Mouse (Mus musculus) adrenal gland, postnatal 36 days (tissue): ENCODE measurements around the gene Yrdc. TPM values are rescaled to one million over a fixed set of nuclear protein-coding genes. Genes with fewer than 3 reads are reported as not detected.

Experiments
- DNase-seq, 2 experiments: peaks; one replicate each; pipeline ENCODE4 v3.0.0; 2021; ENCODE audit warnings: mixed read lengths in 1 of 2
- total RNA-seq, 2 experiments: library from RNA; stranded (reverse); gene quantifications; 2 replicates each; pipeline ENCODE4 v1.2.3; 2021

The Yrdc gene
- total RNA-seq, 2 experiments from 2014 or later, result 47.0 to 50.6 TPM

DNA sequence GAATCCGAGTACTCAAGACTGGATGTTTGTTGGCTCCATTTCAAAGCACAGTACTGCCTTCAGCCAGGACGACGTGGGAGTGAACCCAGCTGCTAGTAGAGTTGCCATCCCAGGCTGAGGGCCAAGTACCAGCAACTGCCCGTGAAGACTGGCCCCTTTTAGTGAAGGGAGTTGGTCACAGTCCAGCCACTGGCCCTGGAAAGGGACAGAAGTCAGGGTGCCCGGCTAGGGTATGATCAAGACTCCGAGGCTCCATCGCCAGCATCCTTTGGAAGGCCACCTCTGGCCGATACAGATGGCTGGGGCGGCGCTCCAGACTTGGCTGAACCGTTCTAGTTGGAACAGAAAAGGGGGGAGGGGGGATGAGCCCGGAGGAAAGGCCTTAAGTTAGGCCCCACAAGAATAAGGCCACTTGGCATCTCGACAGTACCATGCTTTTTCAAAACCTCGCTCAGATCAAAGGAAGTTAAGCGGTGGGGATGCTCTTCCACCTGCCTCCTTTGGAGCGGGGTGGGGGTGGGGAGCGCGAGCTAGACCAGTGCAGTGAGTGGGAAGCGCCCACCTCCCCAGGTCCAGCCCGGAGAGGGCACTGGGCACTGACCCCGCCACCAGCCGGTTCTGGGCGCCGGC is 733 bp upstream of the Yrdc start:
- DNase-seq, result peak; percentile 36 to 54

DNA sequence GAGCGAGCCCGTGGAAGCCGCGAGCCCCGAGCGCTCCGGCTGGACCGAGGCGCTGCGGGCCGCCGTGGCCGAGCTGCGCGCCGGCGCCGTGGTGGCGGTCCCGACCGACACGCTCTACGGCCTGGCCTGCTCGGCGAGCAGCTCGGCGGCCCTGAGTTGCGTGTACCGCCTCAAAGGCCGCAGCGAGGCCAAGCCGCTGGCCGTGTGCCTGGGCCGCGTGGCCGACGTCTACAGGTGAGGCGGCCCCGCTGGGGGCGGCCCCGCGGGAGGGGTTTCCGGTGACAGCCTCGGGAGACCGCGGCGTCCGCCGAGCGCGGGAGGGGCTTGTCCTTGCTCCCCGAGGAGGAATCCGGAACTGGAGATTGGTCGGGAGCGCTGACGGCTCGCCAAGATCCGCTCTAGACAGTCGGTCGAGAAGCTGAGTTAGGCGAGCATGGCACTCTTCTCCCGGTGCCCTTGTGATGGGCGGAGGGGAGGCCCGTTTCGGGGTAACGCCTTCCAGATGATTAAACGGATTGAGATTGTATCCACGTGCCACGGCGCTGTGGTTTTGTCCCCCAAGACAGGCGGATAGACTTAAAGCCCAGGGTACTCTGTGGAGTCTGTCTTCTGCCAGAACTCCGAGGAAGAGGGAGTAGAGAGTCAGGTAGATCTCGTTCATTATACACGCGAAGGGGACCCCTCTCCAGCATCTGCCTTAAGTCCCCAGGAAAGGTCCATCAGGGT is 617 bp downstream of the Yrdc start, which contains the start of gene 1110065P20Rik:
Gene 1110065P20Rik (minus strand): TSS at position 264 of the 726 bp plus-strand sequence.
- DNase-seq, result peak; percentile 92 to 94

DNA sequence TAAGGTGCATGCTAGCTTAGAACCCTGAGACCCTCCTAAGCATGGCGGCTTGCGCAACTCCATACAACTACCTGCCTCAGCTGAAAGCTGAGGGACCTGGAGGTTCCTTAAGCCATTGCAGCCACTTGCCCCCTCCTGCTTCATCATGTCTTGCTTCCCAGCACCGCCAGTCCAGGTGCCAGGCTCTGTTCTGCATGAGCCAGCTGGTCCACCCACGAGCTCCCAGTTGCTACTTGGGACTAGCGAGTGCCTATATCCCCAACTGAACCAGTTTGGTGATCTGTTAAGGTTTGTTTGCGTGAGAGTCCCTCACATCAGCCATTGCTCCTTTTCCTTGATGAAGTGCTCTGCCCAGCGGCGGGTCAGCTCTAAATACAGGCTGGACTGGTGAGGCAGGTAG is 5.8 kb downstream of the Yrdc start:
- no peak for DNase-seq

DNA sequence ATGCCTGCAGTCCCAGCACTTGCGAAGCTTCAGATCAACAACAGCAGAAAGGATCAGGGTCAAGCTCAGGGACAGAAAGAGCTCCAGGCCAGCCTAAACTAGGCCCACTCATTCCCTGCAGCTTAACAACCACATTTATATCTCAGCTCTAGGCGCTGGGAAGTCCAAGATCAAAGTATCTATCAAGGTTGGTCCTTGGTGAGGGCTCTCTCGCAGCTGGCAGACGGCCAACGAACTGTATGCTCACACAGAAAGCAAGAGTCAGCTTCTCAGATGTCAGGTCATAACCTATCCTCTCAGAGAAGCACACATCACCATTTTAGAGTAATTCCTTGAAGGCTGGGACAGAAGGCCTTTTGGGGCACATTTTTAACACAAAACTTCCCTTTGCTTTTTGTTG is 7.9 kb downstream of the Yrdc start:
- peak; percentile 88 for DNase-seq

DNA sequence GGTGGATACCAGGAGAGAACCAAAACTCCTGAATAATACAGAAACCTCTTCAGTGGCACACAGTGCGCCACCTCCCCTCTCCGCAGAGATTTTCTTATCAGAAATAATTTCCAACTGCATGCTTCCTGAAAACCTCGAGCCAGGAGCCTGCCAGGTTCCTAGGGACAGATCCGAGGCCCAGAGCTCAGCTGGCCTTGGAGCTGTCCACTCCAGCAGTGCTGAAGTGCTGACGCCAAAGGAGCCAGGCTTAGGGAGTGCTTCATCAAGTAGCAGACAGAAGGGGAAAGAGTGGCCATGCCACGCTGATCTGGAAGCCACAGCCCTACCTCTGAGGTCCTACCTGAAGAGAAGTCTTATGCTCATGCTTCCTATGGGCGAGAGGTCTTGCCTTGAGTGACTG is 10.0 kb downstream of the Yrdc start:
- DNase-seq, result peak; percentile 88 to 89

DNA sequence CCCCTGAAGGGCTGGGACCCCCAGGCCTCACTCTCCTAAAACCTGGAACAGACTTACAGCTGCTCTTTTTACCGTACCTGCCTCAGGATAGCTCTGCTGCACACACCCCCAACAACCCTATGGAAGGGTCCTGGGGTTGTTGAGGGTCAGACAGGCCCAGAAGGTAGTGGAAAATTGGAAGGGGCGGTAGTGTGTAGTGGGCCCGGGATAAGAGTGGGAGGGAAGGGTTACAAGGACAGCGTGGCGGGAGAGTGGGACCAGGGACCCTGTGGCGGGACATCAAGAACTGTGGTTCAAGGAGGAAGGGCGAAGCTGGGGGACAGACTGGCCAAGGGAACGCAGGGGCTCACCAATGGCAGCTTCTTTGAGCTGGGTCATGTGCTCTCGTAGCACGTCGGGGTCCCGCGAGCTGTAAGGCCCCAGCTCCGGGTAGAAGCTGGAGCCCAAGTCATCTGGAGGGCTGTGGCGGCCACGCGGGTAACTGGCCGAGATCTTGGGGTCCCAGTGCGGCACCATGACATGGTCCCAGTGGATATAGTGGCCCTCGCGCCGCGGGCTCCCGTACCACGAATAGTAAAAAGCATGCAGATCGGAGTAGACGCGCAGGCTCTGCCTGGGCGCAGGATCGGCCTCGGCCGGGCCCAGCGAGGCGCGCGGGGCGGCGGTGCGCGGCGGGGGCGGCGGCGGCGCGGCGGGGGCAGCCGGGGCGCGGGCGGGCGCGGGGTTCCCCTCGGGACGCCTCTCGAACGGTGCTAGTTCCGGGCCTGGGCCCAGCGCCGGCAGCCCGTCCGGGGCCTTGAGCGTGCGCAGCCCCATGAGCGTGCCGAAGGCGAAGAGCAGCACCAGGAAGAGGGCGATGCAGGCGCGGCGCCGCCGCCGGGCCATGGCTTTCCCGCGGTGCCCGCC is 11.1 kb downstream of the Yrdc start, which contains the start of gene Maneal:
Gene Maneal (minus strand): TSS at position 889 of the 906 bp plus-strand sequence.
- no peak for DNase-seq

DNA sequence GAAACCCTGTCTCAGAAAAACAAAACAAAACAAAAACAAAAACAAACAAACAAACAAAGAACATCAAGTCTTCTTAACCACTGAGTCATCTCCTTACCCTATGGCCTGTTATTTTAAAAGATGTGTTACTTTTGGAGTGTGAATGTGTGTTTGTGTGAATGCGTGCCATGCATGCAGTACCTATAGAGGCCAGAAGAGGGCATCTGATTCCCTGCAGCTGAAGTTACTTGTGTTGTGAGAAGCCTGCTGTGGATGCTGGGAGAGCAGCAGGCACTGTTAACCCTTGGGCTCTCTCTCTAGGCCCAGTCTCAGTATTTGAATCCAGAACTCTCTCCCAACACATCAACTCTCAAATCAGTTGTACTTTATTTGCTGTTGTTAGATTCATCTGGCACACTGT is 22.2 kb downstream of the Yrdc start:
- no peak for DNase-seq

DNA sequence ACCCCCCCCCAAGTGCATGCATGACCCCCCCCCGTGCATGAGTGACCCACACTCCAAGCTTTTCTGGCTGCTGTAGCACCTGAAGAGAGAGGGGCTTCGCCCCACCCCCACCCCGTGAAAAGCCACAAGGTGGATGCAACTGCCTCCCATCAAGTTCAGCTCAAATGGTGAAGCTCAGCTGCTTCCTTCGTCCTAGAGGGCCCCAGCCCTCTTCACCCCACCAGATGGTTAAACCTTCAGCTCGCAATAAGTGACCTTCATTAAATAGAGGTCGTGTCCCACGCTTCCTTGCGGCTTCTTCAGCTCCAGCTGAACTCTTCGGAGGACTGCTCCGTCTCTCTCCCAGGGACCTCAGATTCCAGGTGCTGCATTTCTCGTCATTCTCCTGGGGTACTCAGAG is 30.1 kb downstream of the Yrdc start, which contains the start of gene Epha10:
Gene Epha10 (plus strand): TSS at position 301 of the 400 bp plus-strand sequence.
- DNase-seq, result no peak

DNA sequence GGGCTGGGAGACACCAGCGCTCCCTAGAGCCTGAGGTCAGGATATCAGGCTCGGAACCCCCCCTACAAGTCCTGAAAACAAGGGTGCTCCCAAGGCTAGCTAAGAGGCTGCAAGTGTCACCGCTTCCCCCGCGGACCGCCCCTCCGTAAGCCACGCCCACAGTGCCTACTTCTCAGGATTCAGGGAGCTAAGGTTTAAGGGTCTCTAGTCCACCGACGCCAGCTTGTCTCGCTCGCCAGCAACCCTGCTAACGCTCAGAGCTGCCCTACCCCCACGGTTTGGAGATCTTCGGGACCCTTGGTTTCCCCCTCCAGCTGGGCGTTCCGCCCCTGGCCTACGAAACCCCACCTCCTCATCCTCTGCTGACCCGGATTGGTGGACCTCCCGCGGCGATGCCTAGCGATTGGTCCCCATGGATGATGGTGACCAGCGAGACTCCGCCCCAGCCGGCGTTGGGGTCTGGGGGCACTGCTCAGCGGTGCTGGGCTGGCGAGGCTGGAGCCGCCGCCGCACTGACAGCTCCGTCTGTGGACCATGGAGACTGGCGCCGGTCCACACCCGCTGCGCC is 30.9 kb downstream of the Yrdc start:
- DNase-seq, result peak in 1 of 2 experiments; percentile 36

DNA sequence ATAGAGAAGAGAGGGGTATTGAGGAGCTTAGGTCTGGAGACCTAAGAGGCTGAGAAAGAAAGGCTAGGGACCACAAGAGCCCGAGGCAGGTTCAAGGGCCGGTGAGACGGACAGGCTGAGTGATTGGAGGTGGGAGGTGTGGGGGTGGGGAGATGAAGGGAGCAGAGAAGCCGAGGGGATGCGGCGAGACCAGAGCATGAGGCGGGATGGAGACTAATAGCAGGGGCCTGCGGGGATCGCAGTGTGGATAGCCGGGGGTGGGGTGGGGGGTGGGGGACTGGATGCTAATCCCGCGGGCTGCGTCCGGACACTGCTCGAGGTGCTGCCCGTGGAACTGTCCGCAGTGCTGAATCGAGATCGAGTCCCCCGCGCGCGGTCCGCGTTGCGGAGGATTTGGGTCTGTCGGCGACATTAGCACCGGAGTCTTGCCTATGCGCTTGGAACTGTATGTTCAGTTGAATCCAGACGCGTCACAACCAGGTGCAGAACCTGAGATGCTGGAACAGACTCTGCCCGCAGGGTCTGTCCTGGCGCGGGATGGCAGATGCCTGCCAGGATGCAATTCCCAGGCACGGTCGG is 31.8 kb downstream of the Yrdc start:
- peak; percentile 78 to 80 for DNase-seq

DNA sequence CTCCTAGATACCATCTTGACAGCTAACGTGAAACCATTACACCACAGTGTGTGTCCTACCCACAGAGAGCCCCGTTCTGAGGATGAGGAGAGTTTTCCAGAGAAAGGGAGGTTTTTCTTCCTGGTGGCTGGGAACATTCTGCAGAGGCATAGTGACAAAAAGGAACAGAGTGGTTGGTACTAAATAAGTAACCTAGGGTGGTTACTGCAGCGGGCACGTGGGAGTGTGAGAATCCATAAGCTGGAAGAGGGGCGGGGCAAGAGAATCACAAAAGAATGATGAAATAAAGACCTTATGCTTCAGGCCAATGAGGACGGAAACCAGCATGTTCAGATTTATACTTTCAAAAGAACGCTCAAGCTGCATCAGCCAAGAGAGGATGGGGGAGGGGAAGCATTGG is 38.2 kb downstream of the Yrdc start:
- DNase-seq, result no peak

DNA sequence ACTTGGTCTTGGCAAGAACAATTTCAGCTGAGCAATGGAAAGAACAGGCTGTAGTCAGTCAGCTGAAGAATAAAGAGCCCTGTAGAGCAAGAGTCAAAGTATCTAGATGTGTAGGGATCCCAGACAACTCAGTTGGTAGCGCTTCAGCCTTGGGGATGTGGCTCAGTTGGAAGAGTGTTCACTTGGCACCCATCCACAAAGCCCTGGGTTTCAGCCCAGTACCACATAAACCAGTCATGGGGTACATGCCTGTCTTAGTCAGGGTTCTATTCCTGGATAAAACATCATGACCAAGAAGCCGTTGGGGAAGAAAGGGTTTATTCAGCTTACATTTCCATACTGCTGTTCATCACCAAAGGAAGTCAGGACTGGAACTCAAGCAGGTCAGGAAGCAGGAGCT is 39.5 kb downstream of the Yrdc start:
- DNase-seq, result no peak

DNA sequence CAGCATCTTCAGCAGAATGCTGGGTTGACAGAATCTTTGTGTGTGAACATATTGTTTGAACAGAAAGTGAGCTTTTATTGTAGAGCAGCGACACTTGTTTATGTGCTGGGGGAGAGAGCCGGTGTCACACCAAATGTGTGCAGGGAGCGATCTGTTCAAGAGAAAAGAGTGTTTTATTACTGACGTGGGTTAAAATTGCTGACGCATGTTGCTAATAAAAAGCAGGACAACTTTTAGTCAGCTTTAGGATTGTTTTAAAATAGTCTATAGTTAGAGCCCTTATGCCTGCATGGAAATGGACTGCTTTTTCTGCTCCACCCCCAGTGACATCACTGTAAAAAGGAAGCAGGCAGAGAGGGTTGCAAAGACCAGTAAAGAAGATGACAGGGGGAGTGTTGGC is 40.4 kb downstream of the Yrdc start:
- DNase-seq, result no peak

DNA sequence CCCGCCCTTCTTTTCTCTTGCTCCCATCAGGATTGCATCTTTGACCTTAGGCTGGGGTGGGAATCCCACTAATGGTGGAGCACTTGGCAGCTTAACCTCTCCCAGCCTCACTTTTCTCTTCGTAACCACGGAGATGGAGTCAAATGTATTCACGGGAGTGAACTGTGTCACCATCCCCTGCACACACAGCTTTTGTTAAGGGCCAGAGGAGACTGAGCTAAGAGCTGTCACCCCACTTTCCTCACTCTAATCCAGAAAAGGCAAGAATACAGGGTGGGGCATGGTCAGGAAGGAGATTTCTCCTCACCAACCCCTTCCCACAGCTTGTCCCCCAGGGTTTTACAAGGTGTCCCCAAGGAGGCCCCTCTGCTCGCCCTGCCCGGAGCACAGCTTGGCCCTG is 43.3 kb downstream of the Yrdc start:
- DNase-seq, result no peak

DNA sequence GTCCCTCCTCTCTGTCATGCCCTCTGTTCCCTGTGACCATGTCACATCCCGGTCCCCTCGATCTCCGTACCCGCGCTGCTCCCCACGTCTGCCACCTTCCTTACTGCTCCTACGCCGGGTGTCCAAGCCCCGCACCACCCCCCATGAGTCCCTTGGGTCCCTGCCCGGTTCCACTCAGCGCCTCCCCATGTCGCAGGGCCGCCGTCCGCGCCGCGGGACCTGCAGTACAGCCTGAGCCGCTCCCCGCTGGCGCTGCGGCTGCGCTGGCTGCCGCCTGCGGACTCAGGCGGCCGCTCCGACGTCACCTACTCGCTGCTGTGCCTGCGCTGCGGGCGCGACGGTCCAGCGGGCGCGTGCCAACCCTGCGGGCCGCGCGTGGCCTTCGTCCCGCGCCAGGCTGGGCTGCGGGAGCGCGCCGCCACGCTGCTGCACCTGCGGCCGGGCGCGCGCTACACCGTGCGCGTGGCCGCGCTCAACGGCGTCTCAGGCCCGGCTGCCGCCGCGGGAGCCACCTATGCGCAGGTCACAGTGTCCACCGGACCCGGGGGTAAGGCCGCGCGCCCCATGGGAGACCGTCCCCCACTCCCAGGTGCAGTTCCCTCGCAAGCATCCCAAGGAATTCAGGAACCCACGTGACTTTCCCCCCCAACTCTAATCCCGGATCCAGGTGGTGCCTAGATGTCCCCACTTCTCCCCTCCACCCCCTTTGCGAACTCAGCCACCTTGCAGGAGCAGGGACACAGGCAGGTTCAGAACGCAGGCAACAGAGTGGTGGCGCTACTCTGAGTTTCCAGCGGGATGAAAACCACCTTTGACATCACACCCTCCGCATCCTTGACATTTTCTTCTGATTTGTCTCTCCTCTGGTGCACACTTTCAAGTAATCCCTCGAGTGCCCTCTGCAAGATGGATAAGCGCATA is 44.3 kb downstream of the Yrdc start:
- peak; percentile 28 to 48 for DNase-seq

DNA sequence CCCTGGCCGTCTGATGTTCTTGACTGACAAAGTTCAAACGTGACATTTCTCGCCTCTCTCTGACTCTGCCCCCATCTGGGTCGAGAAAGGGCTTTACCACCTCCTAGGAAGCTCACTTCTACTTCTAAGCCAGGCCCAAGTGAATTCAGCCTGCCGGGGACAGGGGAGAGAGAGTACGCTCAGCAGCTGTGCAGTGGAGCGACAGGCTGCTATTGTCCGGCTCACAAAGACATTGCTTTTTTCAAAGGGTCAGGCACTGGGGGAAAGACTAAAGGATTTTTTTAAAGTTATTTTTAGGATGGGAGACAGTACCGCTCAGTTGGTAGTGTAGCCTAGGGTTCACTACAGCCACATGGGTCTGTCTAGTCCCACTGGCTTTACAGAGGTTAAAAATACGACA is 47.9 kb downstream of the Yrdc start:
- DNase-seq, result no peak

DNA sequence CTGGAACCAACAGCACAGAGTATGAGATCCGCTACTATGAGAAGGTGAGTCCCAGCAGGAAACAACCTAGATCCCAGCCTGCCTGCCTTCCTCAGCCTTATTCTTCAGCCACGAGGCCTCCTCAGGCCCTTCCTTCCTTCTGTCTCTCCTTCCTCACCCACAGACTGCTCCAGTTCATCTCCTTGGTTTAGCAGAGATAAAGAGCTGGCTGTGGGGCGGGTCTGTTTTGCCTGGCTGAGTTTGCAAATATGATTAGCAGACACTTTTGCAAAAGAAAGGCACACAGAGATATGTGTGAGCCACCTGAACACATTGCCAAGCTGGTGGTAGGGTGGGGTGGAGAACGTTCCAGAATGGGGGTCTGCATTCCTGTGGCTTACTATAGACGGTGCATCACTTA is 49.4 kb downstream of the Yrdc start:
- no peak for DNase-seq
